Mouse (Mus musculus): ENCODE data around the gene Rin2.

DNA sequence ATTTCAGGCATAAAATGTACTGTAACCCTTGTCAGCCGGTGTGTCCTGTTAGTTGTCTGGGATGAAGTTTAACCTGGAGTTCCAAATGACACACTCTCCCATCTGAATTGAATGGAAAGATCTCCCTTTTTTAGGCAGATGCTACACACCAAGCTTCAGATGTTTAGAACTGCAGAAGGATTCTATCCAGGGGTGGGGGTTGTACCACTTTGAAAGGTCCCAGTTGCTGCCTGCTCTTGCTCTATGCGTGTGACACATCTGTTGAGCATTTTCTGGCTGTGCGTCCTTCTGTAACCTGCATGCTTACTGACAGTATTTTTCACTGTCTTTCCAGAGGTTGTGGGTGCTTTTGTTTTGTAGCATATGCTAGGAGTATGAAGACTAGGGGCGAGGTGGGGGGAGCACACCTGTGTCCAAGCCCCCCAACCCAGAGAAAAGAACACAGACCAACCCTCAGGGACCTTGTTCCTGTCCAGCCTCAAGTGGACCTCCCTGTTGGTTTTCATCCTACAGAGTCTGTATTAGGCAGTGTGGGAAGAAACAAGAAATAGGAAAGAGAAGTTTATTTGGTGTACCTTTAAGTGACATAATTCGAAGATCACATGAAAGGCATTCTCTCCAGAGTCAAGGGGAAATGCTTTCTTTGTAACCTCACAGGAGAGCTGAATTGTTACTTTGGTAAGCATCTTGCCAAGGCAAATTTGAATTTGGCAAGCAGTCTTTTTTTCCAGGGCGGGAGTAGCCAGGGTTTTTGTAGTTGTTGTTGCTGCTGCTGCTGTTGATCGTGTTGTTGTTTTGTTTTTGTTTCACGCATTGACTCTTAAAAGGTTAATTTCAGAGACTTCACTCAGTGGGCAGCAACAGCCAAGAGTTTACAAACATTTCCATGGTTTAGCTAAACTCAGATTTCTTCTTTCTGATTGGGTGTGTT lies 186.4 kb downstream of the Rin2 start:
- TF ChIP-seq CTCF (IDR thresholded peaks at IDR 0.05; ENCODE audit: control insufficient read depth, insufficient read depth, insufficient replicate concordance, low read depth, low read length), result no peak
- TF ChIP-seq POLR2A (IDR thresholded peaks at IDR 0.05; ENCODE audit: control insufficient read depth, low read depth, low read length), result no peak

Measured in testis, adult 2 months (tissue).